Mouse (Mus musculus): Measurements from ENCODE around the gene Slc25a27. TPM values are rescaled to one million over a fixed set of nuclear protein-coding genes. Genes with fewer than 3 reads are reported as not detected.

Slc25a27 gene
- polyA plus RNA-seq, 1 experiment from 2014 or later: 43.2 TPM

DNA sequence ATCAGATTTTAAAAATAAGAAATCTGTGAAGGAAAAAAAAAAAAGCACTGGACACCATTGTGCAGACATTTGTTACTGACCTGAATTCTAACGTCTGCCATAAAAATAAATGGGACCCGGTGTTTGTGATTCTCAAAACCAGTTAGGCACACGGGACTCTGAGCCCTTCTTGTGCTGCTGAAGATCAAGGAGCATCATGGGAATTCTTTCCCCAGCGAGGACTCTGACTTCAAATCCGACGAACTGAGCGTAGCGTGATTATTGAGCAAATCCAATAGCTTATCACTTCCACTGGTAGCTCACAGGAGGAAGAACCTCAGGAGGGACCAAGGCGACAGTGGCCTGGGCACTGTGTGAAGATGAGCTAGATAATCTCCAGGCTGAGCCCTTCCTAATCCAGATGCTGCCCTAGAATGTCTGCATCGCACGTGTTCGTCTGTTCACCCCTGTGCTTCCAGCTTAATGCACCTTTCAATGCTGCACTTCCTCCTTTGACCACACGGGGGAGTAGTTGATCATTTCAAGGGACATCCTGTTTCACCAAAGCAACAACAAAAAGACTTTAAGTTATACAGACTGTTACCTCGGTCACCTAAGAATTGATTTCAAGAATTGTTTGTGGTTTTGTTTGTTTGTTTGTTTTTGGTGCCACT lies 32.1 kb upstream of the Slc25a27 start:
- Histone ChIP-seq H3K4me2 (replicated peaks; ENCODE audit: low read depth, low read length) (no peak overlapping the region), H3K4me1 (replicated peaks; ENCODE audit: control insufficient read depth, insufficient read depth, low read length) (no peaks in the 10 kb centered on the region), H3K9ac (ENCODE audit: low read depth, low read length) (no peak overlapping the region)

DNA sequence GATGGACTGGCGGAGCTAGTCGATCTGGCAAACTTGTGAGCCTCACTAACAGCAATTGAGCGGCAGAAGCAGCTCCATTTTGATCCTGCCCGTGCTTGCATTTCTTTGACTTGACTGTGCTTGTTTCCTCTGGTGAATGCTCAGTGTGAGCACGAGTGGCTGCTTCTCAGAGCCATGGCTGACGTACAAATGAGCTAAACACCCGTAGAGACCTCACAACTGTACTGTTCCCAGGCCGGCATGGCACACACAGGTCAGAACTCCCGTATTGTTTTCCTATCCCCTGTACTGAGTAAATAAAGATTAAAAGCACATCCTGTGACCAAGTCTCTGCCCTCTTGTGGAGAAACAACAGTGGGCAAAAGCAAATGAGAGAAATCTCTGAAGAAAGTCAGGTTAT lies 22.6 kb upstream of the Slc25a27 start:
- H3K9ac ChIP-seq (ENCODE audit: low read depth, low read length): no peak overlapping the region
- H3K4me3 ChIP-seq (ENCODE audit: low read depth, low read length): no peak overlapping the region
- no peaks in the 10 kb centered on the region for H3K36me3 ChIP-seq (ENCODE audit: control insufficient read depth, insufficient read depth, low read length)
- no peaks in the 10 kb centered on the region for H3K27me3 ChIP-seq (ENCODE audit: control insufficient read depth, insufficient read depth, low read length)
- no peak overlapping the region for H3K27ac ChIP-seq (ENCODE audit: low read depth, low read length)
- no peaks in the 10 kb centered on the region for H3K9me3 ChIP-seq (ENCODE audit: control insufficient read depth, low read length)
- no peak overlapping the region for H3K4me2 ChIP-seq (replicated peaks; ENCODE audit: low read depth, low read length)
- no peaks in the 10 kb centered on the region for H3K4me1 ChIP-seq (replicated peaks; ENCODE audit: control insufficient read depth, insufficient read depth, low read length)
- ATAC-seq (ENCODE audit: low FRiP score): no peak
- DNase-seq (ENCODE audit: low spot score): no peak
- WGBS: 84% methylated on average over 9 of the region's 9 CpGs

More for the DNA sequence above, 32.1 kb upstream of the Slc25a27 start:
- ATAC-seq (ENCODE audit: low FRiP score) (peak; percentile 57), DNase-seq (ENCODE audit: low spot score) (peak; percentile 90)
- WGBS: 51% methylated on average over 14 of the region's 14 CpGs
- Histone ChIP-seq H3K27ac (ENCODE audit: low read depth, low read length) (no peak overlapping the region), H3K9me3 (ENCODE audit: control insufficient read depth, low read length) (no peaks in the 10 kb centered on the region), H3K4me3 (ENCODE audit: low read depth, low read length) (no peak overlapping the region), H3K36me3 (ENCODE audit: control insufficient read depth, insufficient read depth, low read length) (no peaks in the 10 kb centered on the region), H3K27me3 (ENCODE audit: control insufficient read depth, insufficient read depth, low read length) (no peaks in the 10 kb centered on the region)

DNA sequence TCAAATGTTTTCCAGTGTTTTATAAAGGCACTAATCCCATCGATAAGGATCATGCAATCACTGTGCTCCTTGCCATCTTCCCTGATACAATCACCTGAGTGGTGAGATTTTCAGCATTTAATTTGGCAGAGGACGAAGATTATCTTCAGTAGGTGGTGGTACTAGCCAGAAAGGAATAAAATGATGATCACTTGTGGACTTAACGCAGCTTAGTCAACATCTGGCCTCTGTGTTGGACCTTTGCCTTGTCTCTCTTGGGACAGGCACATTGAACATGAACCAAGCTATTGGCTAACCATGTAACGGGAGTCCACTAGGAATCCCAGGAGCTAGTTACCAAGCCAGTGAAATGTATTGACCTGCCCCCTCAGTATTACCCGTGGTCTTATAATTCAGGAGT lies 17.6 kb upstream of the Slc25a27 start:
- Histone ChIP-seq H3K4me1 (replicated peaks; ENCODE audit: control insufficient read depth, insufficient read depth, low read length) (no peaks in the 10 kb centered on the region), H3K27me3 (ENCODE audit: control insufficient read depth, insufficient read depth, low read length) (no peaks in the 10 kb centered on the region), H3K4me3 (ENCODE audit: low read depth, low read length) (no peak overlapping the region), H3K9me3 (ENCODE audit: control insufficient read depth, low read length) (no peaks in the 10 kb centered on the region), H3K27ac (ENCODE audit: low read depth, low read length) (no peak overlapping the region), H3K9ac (ENCODE audit: low read depth, low read length) (no peak overlapping the region), H3K36me3 (ENCODE audit: control insufficient read depth, insufficient read depth, low read length) (no peaks in the 10 kb centered on the region), H3K4me2 (replicated peaks; ENCODE audit: low read depth, low read length) (no peak overlapping the region)
- ATAC-seq (ENCODE audit: low FRiP score) (no peak), DNase-seq (ENCODE audit: low spot score) (no peak)
- 93% methylated on average over 5 of the region's 5 CpGs for WGBS

DNA sequence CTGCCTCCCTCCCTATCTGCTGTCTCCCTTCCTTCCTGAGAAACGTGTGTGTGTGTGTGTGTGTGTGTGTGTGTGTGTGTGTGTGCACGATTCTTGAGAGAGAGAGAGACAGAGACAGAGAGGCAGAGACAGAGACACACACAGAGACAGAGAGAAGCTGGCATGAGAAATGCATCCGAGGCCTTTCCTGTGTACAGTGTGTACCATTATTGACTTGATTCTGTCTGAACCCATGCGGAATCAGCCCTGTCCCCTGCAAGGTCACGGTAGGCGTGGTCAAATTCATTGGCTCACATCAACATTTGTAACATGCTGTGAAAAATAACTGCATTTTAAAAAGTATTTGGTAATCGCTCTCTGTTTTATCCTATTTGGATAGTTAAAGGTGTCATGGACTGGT lies 17.1 kb upstream of the Slc25a27 start:
- H3K27me3 ChIP-seq (ENCODE audit: control insufficient read depth, insufficient read depth, low read length): no peaks in the 10 kb centered on the region
- H3K4me1 ChIP-seq (replicated peaks; ENCODE audit: control insufficient read depth, insufficient read depth, low read length): no peaks in the 10 kb centered on the region
- no peak overlapping the region for H3K27ac ChIP-seq (ENCODE audit: low read depth, low read length)
- no peaks in the 10 kb centered on the region for H3K36me3 ChIP-seq (ENCODE audit: control insufficient read depth, insufficient read depth, low read length)
- no peaks in the 10 kb centered on the region for H3K9me3 ChIP-seq (ENCODE audit: control insufficient read depth, low read length)
- 90% methylated on average over 6 of the region's 7 CpGs for WGBS
- DNase-seq (ENCODE audit: low spot score) (no peak), ATAC-seq (ENCODE audit: low FRiP score) (no peak)
- H3K4me3 ChIP-seq (ENCODE audit: low read depth, low read length): no peak overlapping the region
- H3K9ac ChIP-seq (ENCODE audit: low read depth, low read length): no peak overlapping the region
- H3K4me2 ChIP-seq (replicated peaks; ENCODE audit: low read depth, low read length): no peak overlapping the region

DNA sequence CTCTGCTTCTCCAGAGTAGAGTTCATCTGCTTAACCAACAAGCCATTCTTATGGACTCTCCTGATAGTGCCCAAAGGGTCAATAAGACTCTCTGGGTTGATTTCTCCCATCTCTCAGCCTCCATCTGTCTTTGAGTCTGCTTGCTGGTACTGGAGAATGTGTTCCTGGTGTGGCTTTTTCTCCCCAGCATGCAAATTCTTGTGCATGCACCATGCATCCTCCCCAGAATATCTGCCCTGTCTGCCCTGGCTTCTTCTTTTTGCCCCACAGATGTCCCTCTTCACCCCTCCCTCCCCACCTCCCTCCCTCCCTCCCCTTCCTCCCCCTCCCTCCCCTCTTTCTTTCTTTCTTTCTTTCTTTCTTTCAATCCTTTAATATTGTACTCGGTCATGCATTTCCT lies 10.3 kb upstream of the Slc25a27 start:
- Histone ChIP-seq H3K27me3 (ENCODE audit: control insufficient read depth, insufficient read depth, low read length) (no peaks in the 10 kb centered on the region), H3K4me2 (replicated peaks; ENCODE audit: low read depth, low read length) (no peak overlapping the region), H3K9me3 (ENCODE audit: control insufficient read depth, low read length) (no peaks in the 10 kb centered on the region), H3K27ac (ENCODE audit: low read depth, low read length) (no peak overlapping the region), H3K36me3 (ENCODE audit: control insufficient read depth, insufficient read depth, low read length) (no peaks in the 10 kb centered on the region), H3K4me1 (replicated peaks; ENCODE audit: control insufficient read depth, insufficient read depth, low read length) (no peaks in the 10 kb centered on the region), H3K9ac (ENCODE audit: low read depth, low read length) (no peak overlapping the region), H3K4me3 (ENCODE audit: low read depth, low read length) (no peak overlapping the region)
- DNase-seq (ENCODE audit: low spot score): no peak
- no peak for ATAC-seq (ENCODE audit: low FRiP score)
- WGBS: 56% methylated on average over 1 of the region's 1 CpGs

DNA sequence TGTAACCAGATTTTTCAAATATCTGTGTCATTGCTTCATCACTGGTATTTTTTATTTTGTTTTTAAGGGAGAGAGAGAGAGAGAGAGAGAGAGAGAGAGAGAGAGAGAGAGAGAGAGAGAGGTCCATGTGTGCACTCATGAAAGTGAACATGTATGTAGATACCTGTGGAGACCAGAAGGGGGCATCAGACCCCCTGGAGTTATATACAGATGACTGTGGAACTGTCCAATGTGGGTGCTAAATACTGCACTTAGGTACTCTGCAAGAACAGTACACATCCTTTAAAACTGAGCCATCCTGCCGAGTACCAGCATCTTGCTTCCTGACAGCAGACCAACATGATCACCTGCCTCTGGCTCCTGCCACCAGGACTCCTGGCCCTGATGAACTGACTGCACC lies 9.2 kb upstream of the Slc25a27 start:
- H3K4me3 ChIP-seq (ENCODE audit: low read depth, low read length): no peak overlapping the region
- DNase-seq (ENCODE audit: low spot score): no peak
- H3K9me3 ChIP-seq (ENCODE audit: control insufficient read depth, low read length): no peaks in the 10 kb centered on the region
- H3K27me3 ChIP-seq (ENCODE audit: control insufficient read depth, insufficient read depth, low read length): no peaks in the 10 kb centered on the region
- H3K27ac ChIP-seq (ENCODE audit: low read depth, low read length): no peak overlapping the region
- WGBS: 80% methylated on average over 1 of the region's 1 CpGs
- ATAC-seq (ENCODE audit: low FRiP score): no peak
- no peak overlapping the region for H3K4me2 ChIP-seq (replicated peaks; ENCODE audit: low read depth, low read length)
- H3K4me1 ChIP-seq (replicated peaks; ENCODE audit: control insufficient read depth, insufficient read depth, low read length): no peaks in the 10 kb centered on the region
- no peaks in the 10 kb centered on the region for H3K36me3 ChIP-seq (ENCODE audit: control insufficient read depth, insufficient read depth, low read length)
- H3K9ac ChIP-seq (ENCODE audit: low read depth, low read length): no peak overlapping the region

DNA sequence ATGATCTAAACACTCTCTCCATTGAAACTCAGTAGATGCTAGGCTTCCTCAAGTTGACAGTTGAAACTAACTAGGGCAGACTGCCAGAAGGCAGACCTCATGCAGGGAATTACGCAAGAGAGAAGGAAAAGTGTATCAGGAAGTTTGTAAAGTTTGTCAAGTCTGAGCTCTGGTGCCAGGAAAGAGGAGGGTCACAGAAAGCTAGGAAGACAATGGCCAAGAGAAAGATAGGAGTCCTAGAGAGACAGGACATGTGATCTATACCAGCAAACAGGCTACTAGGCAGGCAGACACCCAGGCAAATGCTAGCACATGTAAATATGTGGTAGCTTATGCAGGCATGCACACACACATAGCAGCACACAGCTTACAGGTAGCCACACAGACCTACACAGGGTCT lies 8.2 kb upstream of the Slc25a27 start:
- no peaks in the 10 kb centered on the region for H3K27me3 ChIP-seq (ENCODE audit: control insufficient read depth, insufficient read depth, low read length)
- WGBS: 70% methylated on average over 1 of the region's 1 CpGs
- H3K27ac ChIP-seq (ENCODE audit: low read depth, low read length): no peak overlapping the region
- H3K9ac ChIP-seq (ENCODE audit: low read depth, low read length): no peak overlapping the region
- ATAC-seq (ENCODE audit: low FRiP score): no peak
- H3K9me3 ChIP-seq (ENCODE audit: control insufficient read depth, low read length): no peaks in the 10 kb centered on the region
- no peak for DNase-seq (ENCODE audit: low spot score)
- H3K4me2 ChIP-seq (replicated peaks; ENCODE audit: low read depth, low read length): no peak overlapping the region
- H3K4me3 ChIP-seq (ENCODE audit: low read depth, low read length): no peak overlapping the region
- no peaks in the 10 kb centered on the region for H3K4me1 ChIP-seq (replicated peaks; ENCODE audit: control insufficient read depth, insufficient read depth, low read length)
- H3K36me3 ChIP-seq (ENCODE audit: control insufficient read depth, insufficient read depth, low read length): no peaks in the 10 kb centered on the region

DNA sequence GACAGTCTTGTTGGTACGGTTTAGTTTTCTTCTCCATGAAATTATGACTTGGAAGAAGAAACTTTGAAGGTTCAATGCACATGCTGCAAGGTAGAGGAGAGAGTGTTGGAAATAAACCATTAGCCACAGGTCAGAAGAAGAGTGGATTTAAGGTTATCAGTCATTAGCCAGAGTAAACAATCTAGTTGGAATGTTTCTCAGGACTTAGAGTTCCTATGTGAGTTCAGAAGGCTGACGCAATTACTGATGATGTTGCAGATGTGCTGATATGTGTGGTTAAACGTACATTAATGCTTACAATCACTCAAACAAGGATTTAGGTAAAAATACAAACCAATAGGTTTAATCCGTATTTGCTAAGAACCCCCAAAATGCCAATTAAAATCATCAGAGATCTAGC lies 4.9 kb upstream of the Slc25a27 start:
- no peak overlapping the region for H3K27ac ChIP-seq (ENCODE audit: low read depth, low read length)
- no peaks in the 10 kb centered on the region for H3K36me3 ChIP-seq (ENCODE audit: control insufficient read depth, insufficient read depth, low read length)
- no peak for DNase-seq (ENCODE audit: low spot score)
- ATAC-seq (ENCODE audit: low FRiP score): no peak
- H3K9ac ChIP-seq (ENCODE audit: low read depth, low read length): no peak overlapping the region
- no peaks in the 10 kb centered on the region for H3K4me1 ChIP-seq (replicated peaks; ENCODE audit: control insufficient read depth, insufficient read depth, low read length)
- H3K4me3 ChIP-seq (ENCODE audit: low read depth, low read length): no peak overlapping the region
- WGBS: 90% methylated on average over 4 of the region's 4 CpGs
- H3K9me3 ChIP-seq (ENCODE audit: control insufficient read depth, low read length): no peaks in the 10 kb centered on the region
- no peaks in the 10 kb centered on the region for H3K27me3 ChIP-seq (ENCODE audit: control insufficient read depth, insufficient read depth, low read length)
- no peak overlapping the region for H3K4me2 ChIP-seq (replicated peaks; ENCODE audit: low read depth, low read length)

DNA sequence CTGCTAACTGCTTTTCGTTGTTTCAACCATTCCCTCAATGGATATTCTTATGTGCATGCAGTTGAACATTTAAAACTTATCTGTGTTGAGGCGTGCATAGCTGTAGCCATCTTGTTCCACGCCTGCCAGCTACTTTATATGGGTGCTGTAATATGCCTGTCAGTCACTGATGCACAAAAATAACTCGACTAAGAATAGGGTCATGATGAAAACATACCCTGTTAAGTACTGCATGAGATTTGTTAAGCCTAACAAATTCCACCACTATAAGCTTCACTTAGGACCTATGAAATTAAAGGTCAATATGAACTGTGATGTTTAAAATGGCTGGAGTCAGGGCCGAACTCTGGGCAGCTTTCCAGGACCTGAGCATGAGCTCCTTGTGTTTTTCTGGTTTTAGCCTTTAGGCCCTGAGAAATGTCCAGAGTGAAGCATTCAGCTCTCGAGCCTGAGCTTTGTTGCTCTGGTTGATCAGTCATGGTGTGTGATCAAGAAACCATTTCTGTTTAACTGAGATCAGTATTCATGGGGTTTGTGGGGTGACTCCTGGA lies 2.2 kb upstream of the Slc25a27 start:
- DNase-seq (ENCODE audit: low spot score): no peak
- ATAC-seq (ENCODE audit: low FRiP score): no peak
- Histone ChIP-seq H3K4me3 (ENCODE audit: low read depth, low read length) (no peak overlapping the region), H3K27me3 (ENCODE audit: control insufficient read depth, insufficient read depth, low read length) (no peaks in the 10 kb centered on the region), H3K9me3 (ENCODE audit: control insufficient read depth, low read length) (no peaks in the 10 kb centered on the region), H3K4me1 (replicated peaks; ENCODE audit: control insufficient read depth, insufficient read depth, low read length) (0 out of 2 replicates have a peak, but pooled peaks cover 2% of the 10 kb centered on the region), H3K4me2 (replicated peaks; ENCODE audit: low read depth, low read length) (no peak overlapping the region), H3K27ac (ENCODE audit: low read depth, low read length) (no peak overlapping the region), H3K36me3 (ENCODE audit: control insufficient read depth, insufficient read depth, low read length) (no peaks in the 10 kb centered on the region), H3K9ac (ENCODE audit: low read depth, low read length) (no peak overlapping the region)
- WGBS: 78% methylated on average over 6 of the region's 6 CpGs

All from hindbrain, embryonic 11.5 days (tissue).